Mouse (Mus musculus) skeletal muscle tissue, adult 2 months (tissue): ENCODE data around the gene Ciita.
A peak's percentile ranks its signal among the peaks of the same experiment; 100 is the strongest.

ENCODE experiments used
- DNase-seq: peaks from one replicate; pipeline ENCODE4 v3.0.0-alpha.2; 2012; ENCODE audit warnings: low read depth, low spot score

The Ciita gene

GRCm38 (mm10) chr16:10551592-10551991, 71.7 kb downstream of the Ciita start:
- DNase-seq: no peak

DNA sequence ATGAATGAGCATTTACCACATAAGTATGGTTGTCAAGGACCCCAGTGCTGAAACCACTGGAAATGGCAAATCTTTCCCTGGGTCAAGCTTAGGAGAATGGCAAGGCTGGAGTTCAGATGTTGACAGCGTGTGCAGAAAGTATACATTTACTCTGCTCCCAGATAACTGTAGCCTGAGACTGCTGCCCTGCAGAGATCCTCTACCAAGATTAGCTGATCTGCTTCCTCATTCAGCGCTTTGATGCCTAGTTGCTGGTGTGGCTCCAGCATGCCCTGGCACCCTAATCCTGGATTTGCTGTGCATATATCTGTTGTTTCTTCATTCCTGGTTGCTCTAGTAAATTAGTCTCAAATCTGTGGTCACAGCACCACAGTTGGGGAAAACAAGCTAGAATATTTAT, 74.0 kb downstream of the Ciita start:
- no peak for DNase-seq

- no peak for DNase-seq
Measured at GRCm38 (mm10) chr16:10559991-10560390, 80.1 kb downstream of the Ciita start.

DNA sequence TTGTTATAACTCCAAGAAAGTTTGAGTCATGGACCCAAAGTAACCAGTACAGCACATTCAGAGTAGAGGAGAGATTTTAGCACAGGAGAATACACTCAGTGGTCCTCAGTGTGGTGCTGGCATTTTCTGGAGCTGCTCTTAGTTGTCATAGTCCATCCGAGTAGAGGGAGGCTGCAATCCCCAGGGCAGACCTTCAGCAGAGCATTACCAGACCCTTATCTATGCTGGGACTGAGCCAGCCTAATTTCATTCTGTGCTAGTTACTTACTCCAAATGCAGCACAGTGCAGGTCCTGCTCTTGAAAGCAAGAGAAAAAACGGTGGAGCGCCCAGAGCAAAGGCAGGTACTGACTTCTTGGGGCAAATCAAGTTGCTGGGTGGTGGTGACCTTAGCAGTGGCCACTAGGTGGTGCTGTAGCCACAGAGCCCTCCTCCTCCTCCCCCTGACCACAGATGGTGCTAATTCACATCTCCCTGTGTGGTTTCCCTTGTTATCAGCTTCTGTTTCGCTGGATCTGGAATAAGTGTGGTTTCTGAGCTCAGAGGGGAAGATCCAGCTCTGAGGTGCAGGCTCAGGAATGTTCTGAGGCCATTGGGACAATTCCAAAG, 85.5 kb downstream of the Ciita start:
- peak; percentile 68 for DNase-seq

- no peak for DNase-seq
Measured at GRCm38 (mm10) chr16:10567153-10567552, 87.3 kb downstream of the Ciita start.

GRCm38 (mm10) chr16:10569809-10570395, 90.0 kb downstream of the Ciita start:
- DNase-seq: no peak

DNA sequence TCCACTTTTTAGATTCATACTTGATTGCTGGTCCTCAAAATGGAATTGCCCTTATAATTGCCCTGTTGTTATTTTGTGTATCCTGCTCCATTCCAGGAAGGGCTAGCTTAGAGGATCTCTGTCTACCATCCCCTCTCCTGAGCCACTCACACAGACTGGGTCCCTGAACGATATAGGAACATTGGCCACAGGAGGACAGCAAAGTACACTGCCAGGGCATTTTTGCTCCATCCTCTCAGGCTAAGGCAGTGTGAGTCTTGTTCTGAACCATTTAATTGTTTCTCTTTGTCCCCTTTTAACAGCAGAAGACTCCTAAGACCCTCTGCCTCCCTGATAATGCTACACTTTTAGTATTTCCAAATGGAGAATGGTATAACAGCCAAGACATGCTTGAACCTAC, 90.8 kb downstream of the Ciita start:
- no peak for DNase-seq

- no peak for DNase-seq
Measured at GRCm38 (mm10) chr16:10571820-10572219, 92.0 kb downstream of the Ciita start.

DNA sequence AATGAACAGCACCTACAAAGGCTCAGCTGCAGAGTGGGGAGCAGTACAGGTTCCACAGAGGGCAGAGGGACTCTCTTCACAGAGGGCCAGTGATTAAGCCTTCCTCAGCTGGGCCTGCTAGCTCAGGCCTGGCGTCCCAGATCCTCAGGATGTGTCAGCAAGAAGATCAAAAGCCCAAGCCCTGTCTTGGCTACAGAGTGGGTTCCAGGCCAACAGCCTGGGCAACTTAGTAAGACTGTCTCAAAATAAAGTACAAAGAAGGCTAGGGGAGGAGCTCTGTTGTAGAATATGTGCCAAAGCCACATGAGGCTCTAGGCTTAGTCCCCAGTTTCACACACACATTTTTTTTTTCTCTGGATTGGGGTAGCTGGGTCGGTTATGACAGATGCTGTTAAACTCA, 95.1 kb downstream of the Ciita start:
- peak; percentile 77 for DNase-seq

DNA sequence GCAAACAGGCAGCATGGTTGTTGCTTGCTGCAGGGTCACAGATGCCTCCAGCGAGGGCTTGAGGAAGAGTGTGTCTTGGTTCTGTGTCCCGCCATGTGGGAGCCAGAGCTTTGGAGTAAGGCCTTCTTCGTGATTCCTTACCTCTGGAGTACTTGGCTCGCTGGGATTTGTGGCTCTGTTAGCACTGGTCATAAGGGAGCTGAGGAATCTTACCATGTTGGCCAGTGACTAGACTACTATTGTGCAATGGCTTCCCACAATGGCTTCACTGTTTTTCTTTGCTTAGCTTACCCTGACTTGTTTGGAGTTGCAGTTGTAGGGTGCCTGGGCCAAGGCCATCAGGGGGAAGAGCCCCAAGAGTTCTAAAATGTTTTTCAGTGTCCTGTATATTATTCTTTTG, 96.1 kb downstream of the Ciita start:
- no peak for DNase-seq

- DNase-seq: no peak
Measured at GRCm38 (mm10) chr16:10577548-10577947, 97.7 kb downstream of the Ciita start.
